Mouse (Mus musculus): Measurements from ENCODE around the gene Ncln. TPM values are rescaled to one million over a fixed set of nuclear protein-coding genes. Genes with fewer than 3 reads are reported as not detected.
"Not testable (repeated sequence)": the region's sequence is repeated elsewhere in the genome, so short reads cannot be mapped to it uniquely, and the experiment has no call there.

Gene Ncln
- polyA plus RNA-seq, 1 experiment from 2014 or later: 40.9 TPM

DNA sequence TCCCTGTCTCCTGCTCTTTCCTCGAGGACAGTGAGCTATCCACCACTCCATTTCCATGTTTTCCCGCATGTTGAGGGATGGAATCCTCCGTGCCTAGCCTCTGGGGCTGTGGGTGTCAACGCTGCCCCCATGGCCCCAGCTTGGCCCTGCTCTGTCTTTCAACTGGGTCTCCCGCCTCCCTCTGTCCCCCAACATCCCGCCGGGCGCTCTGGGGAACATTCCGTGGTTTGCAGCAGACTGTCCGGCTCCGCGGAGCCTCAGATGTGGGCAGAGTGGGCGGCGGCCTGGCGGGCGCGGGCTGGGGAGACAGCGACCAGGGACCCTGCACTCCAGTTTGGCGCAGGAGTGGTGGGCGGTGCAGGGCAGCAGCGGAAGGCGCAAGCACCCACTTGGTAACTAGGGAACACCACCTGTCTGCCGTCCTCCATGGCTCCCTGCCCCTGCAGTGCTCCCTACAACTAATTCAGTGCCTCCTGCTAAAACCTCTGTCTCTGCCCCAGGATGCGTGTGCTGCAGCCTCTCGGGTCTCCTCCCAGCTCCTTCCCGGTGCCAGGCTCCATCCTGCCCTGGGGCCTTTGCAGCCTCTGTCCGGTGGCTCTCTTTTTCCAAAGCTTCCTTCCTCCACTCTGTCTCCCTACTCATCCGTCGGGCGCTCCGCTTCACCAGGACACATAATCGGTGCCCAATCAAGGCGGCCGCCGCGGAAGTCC, 43.8 kb downstream of the Ncln start:
- Histone ChIP-seq H3K4me2 (no peak overlapping the region; the same call in 1 of the 2 replicates), H3K9me3 (replicated peaks; ENCODE audit: control insufficient read depth, low read length) (no peaks in the 10 kb centered on the region), H3K36me3 (ENCODE audit: control insufficient read depth, insufficient read depth, low read length) (no peaks in the 10 kb centered on the region), H3K4me3 (ENCODE audit: low read depth, low read length) (no peak overlapping the region), H3K27me3 (ENCODE audit: control insufficient read depth, insufficient read depth, low read length) (peaks cover 69% of the 10 kb centered on the region), H3K9ac (ENCODE audit: low read depth, low read length) (no peak overlapping the region; the same call in 1 of the 2 replicates), H3K4me1 (ENCODE audit: control insufficient read depth, insufficient read depth, low read length) (no peaks in the 10 kb centered on the region), H3K27ac (ENCODE audit: low read depth, low read length) (no peak overlapping the region)
- WGBS (ENCODE audit: insufficient replicate concordance): 9% methylated on average over 36 of the region's 36 CpGs
- ATAC-seq (replicated peaks; ENCODE audit: insufficient number of reproducible peaks, low FRiP score, low TSS enrichment): no peak

DNA sequence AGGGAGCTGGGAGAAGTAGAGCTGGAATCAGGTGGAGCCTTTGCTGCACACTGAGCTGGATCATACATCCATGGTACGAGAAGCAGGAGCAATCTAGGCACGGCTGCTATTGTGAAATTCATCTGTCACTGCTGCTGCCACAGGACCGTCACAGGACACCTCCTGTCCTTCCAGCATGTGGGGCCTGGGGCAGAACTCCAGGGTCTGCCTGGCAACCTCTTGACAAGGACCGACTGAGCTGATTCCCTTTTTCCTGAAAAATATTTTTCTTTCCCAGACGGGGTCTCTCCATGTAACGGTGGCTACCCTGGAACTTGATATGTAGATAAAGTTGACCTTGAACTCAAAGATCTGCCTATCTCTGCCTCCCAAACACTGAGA, 44.8 kb downstream of the Ncln start:
- no peak overlapping the region for H3K27ac ChIP-seq (ENCODE audit: low read depth, low read length)
- no peak overlapping the region for H3K9ac ChIP-seq (ENCODE audit: low read depth, low read length)
- no peak for ATAC-seq (replicated peaks; ENCODE audit: insufficient number of reproducible peaks, low FRiP score, low TSS enrichment)
- no peaks in the 10 kb centered on the region for H3K4me1 ChIP-seq (ENCODE audit: control insufficient read depth, insufficient read depth, low read length)
- no peaks in the 10 kb centered on the region for H3K36me3 ChIP-seq (ENCODE audit: control insufficient read depth, insufficient read depth, low read length)
- no peak overlapping the region for H3K4me2 ChIP-seq
- no peak overlapping the region for H3K4me3 ChIP-seq (ENCODE audit: low read depth, low read length)
- WGBS (ENCODE audit: insufficient replicate concordance): 49% methylated on average over 6 of the region's 6 CpGs
- no peaks in the 10 kb centered on the region for H3K9me3 ChIP-seq (replicated peaks; ENCODE audit: control insufficient read depth, low read length)
- peaks cover 64% of the 10 kb centered on the region for H3K27me3 ChIP-seq (ENCODE audit: control insufficient read depth, insufficient read depth, low read length)

DNA sequence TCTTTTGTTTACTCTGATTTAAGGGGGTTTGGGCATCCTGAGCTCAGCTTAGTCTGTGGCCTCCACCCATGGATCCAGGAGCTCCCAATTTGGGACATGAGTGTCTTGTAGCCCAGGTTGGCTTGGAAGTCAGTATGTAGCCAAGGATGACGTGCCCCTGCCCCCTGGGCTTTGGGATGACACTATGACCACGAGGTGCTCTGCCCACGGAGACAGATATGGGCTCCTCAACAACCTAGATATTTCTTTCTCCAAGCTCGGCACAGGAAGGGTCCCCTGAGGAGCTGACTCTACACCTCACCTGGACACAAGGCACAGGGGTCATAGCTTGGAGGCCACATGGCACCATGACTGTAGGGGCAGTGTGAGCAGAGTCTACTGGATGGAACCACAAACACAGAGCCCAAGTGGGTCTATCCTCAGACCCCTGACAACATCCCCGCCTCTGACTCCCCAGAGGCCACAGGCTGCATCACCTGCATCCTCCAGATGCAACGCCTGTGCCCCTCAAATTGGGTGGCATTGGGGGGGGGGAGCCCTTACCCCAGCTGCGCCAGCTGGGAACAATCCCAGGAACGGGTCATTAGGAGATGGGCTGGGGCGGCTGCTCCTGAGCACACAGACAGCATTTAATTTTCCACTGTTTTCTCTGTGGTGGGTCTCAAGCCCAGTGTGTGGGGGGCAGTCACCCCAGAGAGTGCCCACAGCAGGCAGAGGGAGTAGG, 45.4 kb downstream of the Ncln start:
- ATAC-seq (replicated peaks; ENCODE audit: insufficient number of reproducible peaks, low FRiP score, low TSS enrichment): no peak
- H3K9me3 ChIP-seq (replicated peaks; ENCODE audit: control insufficient read depth, low read length): no peaks in the 10 kb centered on the region
- WGBS (ENCODE audit: insufficient replicate concordance): 57% methylated on average over 9 of the region's 9 CpGs
- no peaks in the 10 kb centered on the region for H3K4me1 ChIP-seq (ENCODE audit: control insufficient read depth, insufficient read depth, low read length)
- H3K9ac ChIP-seq (ENCODE audit: low read depth, low read length): no peak overlapping the region
- H3K27ac ChIP-seq (ENCODE audit: low read depth, low read length): no peak overlapping the region
- H3K36me3 ChIP-seq (ENCODE audit: control insufficient read depth, insufficient read depth, low read length): no peaks in the 10 kb centered on the region
- no peak overlapping the region for H3K4me3 ChIP-seq (ENCODE audit: low read depth, low read length)
- peaks cover 60% of the 10 kb centered on the region for H3K27me3 ChIP-seq (ENCODE audit: control insufficient read depth, insufficient read depth, low read length)
- H3K4me2 ChIP-seq: no peak overlapping the region

DNA sequence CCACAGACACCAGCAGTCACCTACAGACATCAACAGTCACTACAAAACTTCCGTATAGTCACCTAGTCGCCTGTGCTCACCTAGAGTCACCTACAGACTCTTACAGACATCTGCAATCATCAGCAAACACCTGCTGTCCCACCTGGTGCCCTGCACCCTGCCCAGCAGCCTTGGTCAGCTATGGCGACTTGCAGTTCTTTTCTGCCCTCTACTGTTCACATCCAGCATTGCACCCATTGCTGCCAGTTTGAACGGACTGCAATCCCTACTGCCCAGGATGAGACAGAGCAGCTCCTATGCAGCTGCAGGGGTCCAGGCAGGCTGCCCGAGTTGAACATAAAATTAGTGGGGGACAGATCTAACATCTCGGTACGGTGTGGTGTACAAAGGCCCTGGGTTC, 46.1 kb downstream of the Ncln start:
- ATAC-seq (replicated peaks; ENCODE audit: insufficient number of reproducible peaks, low FRiP score, low TSS enrichment): no peak; the same call in 1 of the 2 replicates
- H3K4me1 ChIP-seq (ENCODE audit: control insufficient read depth, insufficient read depth, low read length): no peaks in the 10 kb centered on the region
- H3K4me2 ChIP-seq: no peak overlapping the region
- no peak overlapping the region for H3K9ac ChIP-seq (ENCODE audit: low read depth, low read length)
- H3K27ac ChIP-seq (ENCODE audit: low read depth, low read length): no peak overlapping the region
- H3K27me3 ChIP-seq (ENCODE audit: control insufficient read depth, insufficient read depth, low read length): peaks cover 53% of the 10 kb centered on the region
- 1% methylated on average over 7 of the region's 7 CpGs for WGBS (ENCODE audit: insufficient replicate concordance)
- no peak overlapping the region for H3K4me3 ChIP-seq (ENCODE audit: low read depth, low read length)
- no peaks in the 10 kb centered on the region for H3K9me3 ChIP-seq (replicated peaks; ENCODE audit: control insufficient read depth, low read length)
- H3K36me3 ChIP-seq (ENCODE audit: control insufficient read depth, insufficient read depth, low read length): no peaks in the 10 kb centered on the region

DNA sequence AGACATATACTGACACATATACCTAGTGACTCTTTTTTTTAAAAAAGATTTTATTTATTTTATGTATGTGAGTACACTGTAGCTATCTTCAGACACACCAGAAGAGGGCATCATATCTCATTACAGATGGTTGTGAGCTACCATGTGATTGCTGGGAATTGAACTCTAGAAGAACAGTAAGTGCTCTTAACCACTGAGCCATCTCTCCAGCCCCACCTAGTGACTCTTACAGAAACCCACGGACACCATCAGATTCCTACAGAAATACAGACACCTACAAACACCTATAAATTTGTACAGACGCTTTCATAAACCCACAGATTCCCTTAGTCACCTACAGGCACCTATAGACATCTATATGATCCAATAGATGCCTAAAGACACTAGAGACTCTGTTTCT, 50.7 kb downstream of the Ncln start:
- not testable (repeated sequence) for H3K4me2 ChIP-seq; H3K27ac ChIP-seq (ENCODE audit: low read depth, low read length); H3K36me3 ChIP-seq (ENCODE audit: control insufficient read depth, insufficient read depth, low read length); ATAC-seq (replicated peaks; ENCODE audit: insufficient number of reproducible peaks, low FRiP score, low TSS enrichment); H3K9ac ChIP-seq (ENCODE audit: low read depth, low read length); H3K4me3 ChIP-seq (ENCODE audit: low read depth, low read length); H3K4me1 ChIP-seq (ENCODE audit: control insufficient read depth, insufficient read depth, low read length); H3K9me3 ChIP-seq (replicated peaks; ENCODE audit: control insufficient read depth, low read length)
- WGBS (ENCODE audit: insufficient replicate concordance): 22% methylated on average over 2 of the region's 2 CpGs
- peaks cover 11% of the 10 kb centered on the region; the same call in 1 of the 2 replicates for H3K27me3 ChIP-seq (ENCODE audit: control insufficient read depth, insufficient read depth, low read length)

DNA sequence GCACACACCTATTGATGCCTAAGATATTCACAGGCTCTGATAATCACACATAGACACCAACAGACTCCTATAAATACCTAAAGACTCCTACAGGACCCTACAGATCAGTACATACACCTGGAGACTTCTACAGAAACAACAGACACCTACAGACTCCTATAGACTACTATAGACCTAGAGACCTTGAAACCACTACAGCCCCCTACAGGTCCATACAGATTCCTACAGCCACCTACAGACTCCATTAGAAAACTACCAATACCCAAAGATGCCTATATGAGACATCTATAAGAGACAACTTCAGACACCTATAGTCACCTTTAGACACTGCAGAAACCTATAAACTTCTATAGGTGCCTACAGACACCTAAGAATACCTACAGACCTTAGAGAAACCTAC, 55.2 kb downstream of the Ncln start:
- Histone ChIP-seq H3K27me3 (ENCODE audit: control insufficient read depth, insufficient read depth, low read length) (peaks cover 6% of the 10 kb centered on the region; the same call in 1 of the 2 replicates), H3K9ac (ENCODE audit: low read depth, low read length) (no peak overlapping the region), H3K4me1 (ENCODE audit: control insufficient read depth, insufficient read depth, low read length) (no peaks in the 10 kb centered on the region), H3K4me3 (ENCODE audit: low read depth, low read length) (no peak overlapping the region), H3K27ac (ENCODE audit: low read depth, low read length) (no peak overlapping the region), H3K4me2 (no peak overlapping the region), H3K9me3 (replicated peaks; ENCODE audit: control insufficient read depth, low read length) (no peaks in the 10 kb centered on the region), H3K36me3 (ENCODE audit: control insufficient read depth, insufficient read depth, low read length) (no peaks in the 10 kb centered on the region)
- ATAC-seq (replicated peaks; ENCODE audit: insufficient number of reproducible peaks, low FRiP score, low TSS enrichment): no peak

Small RNAs within 50 kb of the gene (microRNA-seq; reads per million reads assigned to microRNA genes)
- gene Gm25595 (ENCODE audit: borderline number of aligned reads): not detected

Other genes with a start within 250 kb of the Ncln start
- gene Matk, start 243.5 kb downstream of the Ncln start, polyA plus RNA-seq (2014; fragmentation: Nextera tagmentation; extraction: Ambion mirVana): 1.0 and 1.7 TPM in 2 replicates
- gene Mrpl54, start 229.5 kb downstream of the Ncln start, polyA plus RNA-seq (2014; fragmentation: Nextera tagmentation; extraction: Ambion mirVana): 247 and 257 TPM in 2 replicates
- gene Apba3, start 229.4 kb downstream of the Ncln start, polyA plus RNA-seq (2014; fragmentation: Nextera tagmentation; extraction: Ambion mirVana): 41.2 and 44.1 TPM in 2 replicates
- 0.90 and 1.4 TPM in 2 replicates for gene Tjp3, start 204.8 kb downstream of the Ncln start, polyA plus RNA-seq (2014; fragmentation: Nextera tagmentation; extraction: Ambion mirVana)
- gene Pip5k1c, start 203.4 kb downstream of the Ncln start, polyA plus RNA-seq (2014; fragmentation: Nextera tagmentation; extraction: Ambion mirVana): 30.2 and 32.1 TPM in 2 replicates
- gene Cactin, start 175.3 kb downstream of the Ncln start, polyA plus RNA-seq (2014; fragmentation: Nextera tagmentation; extraction: Ambion mirVana): 20.2 and 25.0 TPM in 2 replicates
- 10.9 and 11.2 TPM in 2 replicates for gene Tbxa2r, start 167.7 kb downstream of the Ncln start, polyA plus RNA-seq (2014; fragmentation: Nextera tagmentation; extraction: Ambion mirVana)
- not detected in 2 replicates for gene Gipc3, start 153.1 kb downstream of the Ncln start, polyA plus RNA-seq (2014; fragmentation: Nextera tagmentation; extraction: Ambion mirVana)
- gene Hmg20b, start 145.9 kb downstream of the Ncln start, polyA plus RNA-seq (2014; fragmentation: Nextera tagmentation; extraction: Ambion mirVana): 102 and 107 TPM in 2 replicates
- 4.6 and 4.7 TPM in 2 replicates for gene Mfsd12, start 138.9 kb downstream of the Ncln start, polyA plus RNA-seq (2014; fragmentation: Nextera tagmentation; extraction: Ambion mirVana)
- 0.23 and 0.67 TPM in 2 replicates for gene 4930404N11Rik, start 130.6 kb downstream of the Ncln start, polyA plus RNA-seq (2014; fragmentation: Nextera tagmentation; extraction: Ambion mirVana)
- gene Fzr1, start 117.9 kb downstream of the Ncln start, polyA plus RNA-seq (2014; fragmentation: Nextera tagmentation; extraction: Ambion mirVana): 66.1 and 70.0 TPM in 2 replicates
- 47.5 and 61.4 TPM in 2 replicates for gene Dohh, start 112.0 kb downstream of the Ncln start, polyA plus RNA-seq (2014; fragmentation: Nextera tagmentation; extraction: Ambion mirVana)
- 1.4 and 2.9 TPM in 2 replicates for gene Gm48551, start 111.9 kb downstream of the Ncln start, polyA plus RNA-seq (2014; fragmentation: Nextera tagmentation; extraction: Ambion mirVana)
- 0.55 and 1.2 TPM in 2 replicates for gene Gm48552, start 107.4 kb downstream of the Ncln start, polyA plus RNA-seq (2014; fragmentation: Nextera tagmentation; extraction: Ambion mirVana)
- 4.2 and 5.8 TPM in 2 replicates for gene Smim24, start 103.3 kb downstream of the Ncln start, polyA plus RNA-seq (2014; fragmentation: Nextera tagmentation; extraction: Ambion mirVana)
- gene Nfic, start 40.8 kb downstream of the Ncln start, polyA plus RNA-seq (2014; fragmentation: Nextera tagmentation; extraction: Ambion mirVana): 28.1 and 29.8 TPM in 2 replicates
- 0.19 and 0.31 TPM in 2 replicates for gene Celf5, start 13.7 kb downstream of the Ncln start, polyA plus RNA-seq (2014; fragmentation: Nextera tagmentation; extraction: Ambion mirVana)
- 0.56 and 0.79 TPM in 2 replicates for gene S1pr4, start 3.7 kb upstream of the Ncln start, polyA plus RNA-seq (2014; fragmentation: Nextera tagmentation; extraction: Ambion mirVana)
- gene Gna15, start 27.8 kb upstream of the Ncln start, polyA plus RNA-seq (2014; fragmentation: Nextera tagmentation; extraction: Ambion mirVana): 2.5 and 3.4 TPM in 2 replicates
- gene Gna11, start 48.8 kb upstream of the Ncln start, polyA plus RNA-seq (2014; fragmentation: Nextera tagmentation; extraction: Ambion mirVana): 55.5 and 58.8 TPM in 2 replicates
- 330 and 481 TPM in 2 replicates for gene Aes, start 63.1 kb upstream of the Ncln start, polyA plus RNA-seq (2014; fragmentation: Nextera tagmentation; extraction: Ambion mirVana)
- 17.8 and 18.3 TPM in 2 replicates for gene Tle2, start 78.2 kb upstream of the Ncln start, polyA plus RNA-seq (2014; fragmentation: Nextera tagmentation; extraction: Ambion mirVana)
- gene Tle6, start 104.7 kb upstream of the Ncln start, polyA plus RNA-seq (2014; fragmentation: Nextera tagmentation; extraction: Ambion mirVana): 25.6 and 27.3 TPM in 2 replicates
- 0.25 and 0.63 TPM in 2 replicates for gene BC025920, start 109.9 kb upstream of the Ncln start, polyA plus RNA-seq (2014; fragmentation: Nextera tagmentation; extraction: Ambion mirVana)
- gene Sirt6, start 131.4 kb upstream of the Ncln start, polyA plus RNA-seq (2014; fragmentation: Nextera tagmentation; extraction: Ambion mirVana): 21.5 and 27.3 TPM in 2 replicates
- 7.2 and 8.1 TPM in 2 replicates for gene Ankrd24, start 132.1 kb upstream of the Ncln start, polyA plus RNA-seq (2014; fragmentation: Nextera tagmentation; extraction: Ambion mirVana)
- gene Gm10778, start 152.7 kb upstream of the Ncln start, polyA plus RNA-seq (2014; fragmentation: Nextera tagmentation; extraction: Ambion mirVana): 2.9 and 3.3 TPM in 2 replicates
- 8.0 and 13.2 TPM in 2 replicates for gene Zfp433, start 208.4 kb upstream of the Ncln start, polyA plus RNA-seq (2014; fragmentation: Nextera tagmentation; extraction: Ambion mirVana)